Mouse (Mus musculus): ENCODE measurements around the gene 4930451I11Rik.

- TF ChIP-seq POLR2A (IDR thresholded peaks at IDR 0.05; ENCODE audit: borderline replicate concordance, extremely low read depth, insufficient read depth, insufficient read length, poor library complexity, severe bottlenecking) (no peak), CTCF (IDR thresholded peaks at IDR 0.05; ENCODE audit: borderline replicate concordance, extremely low read depth, insufficient read depth, insufficient read length) (peak; percentile 90)
Observed at GRCm38 (mm10) chr7:126832036-126832598, 678 bp upstream of the 4930451I11Rik start.

All from brain, embryonic 14.5 days (tissue).